Mouse (Mus musculus): ENCODE measurements at regions not wholly inside any gene's neighbourhood (a gene's known extent, or its start where the extent isn't known, plus 50 kb on each side); places are given as distances from the start of the nearest gene placed in this dataset.

DNA sequence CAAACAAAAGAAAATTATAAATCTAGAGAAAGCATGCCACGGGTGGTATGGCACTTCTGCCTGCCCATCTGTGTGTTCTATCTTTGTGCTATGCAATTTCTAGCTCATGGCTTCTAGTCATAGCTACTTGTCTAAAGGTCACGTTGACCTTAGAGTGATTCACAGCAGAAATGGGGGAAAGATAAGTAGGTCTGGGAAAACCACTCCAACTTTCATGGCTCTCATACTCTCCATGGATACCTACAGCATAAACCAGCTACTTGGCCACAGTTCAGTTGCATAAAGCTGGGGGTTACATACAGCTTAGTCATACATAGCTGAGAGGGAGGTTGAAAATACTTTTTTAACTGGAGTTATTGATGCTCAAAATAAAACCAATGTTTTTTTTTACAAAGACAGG lies 100.6 kb upstream of the Trpc6 start:
- intact Hi-C loops (cut with DNase I), result no loop called here
- DNase-seq (ENCODE audit: low spot score in 2 of 2), result peak; percentile 3 to 72

DNA sequence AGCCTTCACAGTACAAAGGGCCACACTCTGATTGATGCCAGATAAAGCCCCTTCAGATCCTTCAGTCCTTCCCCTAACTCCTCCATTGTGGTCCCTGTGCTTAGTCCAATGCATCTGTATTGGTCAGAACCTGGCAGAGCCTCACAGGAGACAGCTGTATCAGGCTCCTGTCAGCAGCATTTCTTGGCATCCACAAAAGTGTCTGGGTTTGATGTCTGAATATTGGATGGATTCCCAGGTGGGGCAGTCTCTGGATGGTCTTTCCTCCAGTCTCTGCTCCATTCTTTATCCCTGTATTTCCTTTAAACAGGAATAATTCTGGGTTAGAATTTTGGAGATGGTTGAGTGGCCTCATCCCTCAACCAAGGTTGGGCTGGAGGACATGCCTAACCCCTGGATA lies 92.5 kb upstream of the Trpc6 start:
- intact Hi-C loops (cut with DNase I), result no loop called here
- no peak for DNase-seq (ENCODE audit: low spot score in 2 of 2)

DNA sequence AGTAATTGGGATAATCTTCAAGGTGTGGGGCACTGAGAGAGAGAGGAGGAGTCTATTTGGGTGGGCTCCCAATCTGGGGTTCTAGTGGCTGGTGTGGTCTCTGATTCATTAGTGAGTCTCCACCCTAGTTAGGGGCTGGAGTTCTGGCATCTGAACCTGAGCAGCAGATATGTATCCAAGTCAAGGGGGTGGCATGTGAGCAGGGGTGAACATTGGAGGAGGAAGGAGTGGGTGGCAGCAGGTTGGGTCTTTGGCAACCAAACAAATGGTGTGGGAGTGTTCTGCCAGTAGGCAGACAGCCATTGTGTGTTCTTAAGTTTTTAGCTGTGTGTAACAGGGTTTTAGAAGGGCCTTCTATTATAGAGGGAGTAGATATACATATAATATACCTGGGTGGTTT lies 90.4 kb upstream of the Trpc6 start:
- DNase-seq (ENCODE audit: low spot score in 2 of 2), result no peak
- intact Hi-C loops (cut with DNase I), result no loop called here

DNA sequence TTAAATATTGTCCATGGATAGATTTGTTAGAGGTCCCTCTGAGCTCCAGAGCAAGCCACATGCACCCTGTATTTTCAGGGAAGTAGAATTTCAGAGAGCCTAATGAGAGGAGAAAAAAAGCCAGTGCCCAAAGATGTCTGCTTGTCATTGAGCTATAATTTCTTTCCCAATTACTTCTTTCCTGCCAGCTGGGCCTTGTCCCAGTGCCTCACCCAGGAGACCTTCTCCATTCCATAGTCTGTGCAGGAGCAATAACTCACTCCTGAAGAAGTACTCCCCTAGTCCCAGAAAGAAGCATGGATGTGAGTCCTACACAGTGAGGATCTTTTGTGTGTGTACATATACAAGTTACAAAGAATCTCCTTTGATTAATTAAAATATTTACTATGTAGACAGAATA lies 89.4 kb upstream of the Trpc6 start:
- no peak for DNase-seq (ENCODE audit: low spot score in 2 of 2)
- intact Hi-C loops (cut with DNase I), result no loop called here

DNA sequence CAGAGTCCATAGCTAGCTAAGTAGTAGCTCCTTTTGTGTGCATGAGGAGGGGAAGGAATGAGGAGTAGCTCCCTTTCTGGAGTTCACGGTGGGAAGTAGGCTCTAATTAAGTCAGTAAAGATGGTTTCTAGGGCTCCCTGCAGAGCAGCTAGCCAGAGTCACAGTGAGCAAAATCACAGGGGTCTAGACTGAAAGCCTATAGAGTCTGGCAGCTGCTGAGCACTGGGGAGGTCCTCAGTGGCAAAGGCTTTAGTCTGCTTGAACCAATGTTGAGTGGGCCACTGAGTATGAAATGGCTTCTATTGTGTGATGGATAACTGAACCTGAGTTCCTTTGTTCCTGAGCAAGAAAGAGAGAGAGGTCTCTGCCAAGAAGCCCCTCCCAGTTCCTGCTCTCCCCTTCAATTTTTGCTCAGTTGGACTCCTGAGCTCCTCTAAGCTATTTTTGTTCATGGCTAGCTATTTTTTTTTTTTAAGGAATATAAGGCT lies 84.8 kb upstream of the Trpc6 start:
- intact Hi-C loops (cut with DNase I), result no loop called here
- DNase-seq (ENCODE audit: low spot score in 2 of 2), result no peak

DNA sequence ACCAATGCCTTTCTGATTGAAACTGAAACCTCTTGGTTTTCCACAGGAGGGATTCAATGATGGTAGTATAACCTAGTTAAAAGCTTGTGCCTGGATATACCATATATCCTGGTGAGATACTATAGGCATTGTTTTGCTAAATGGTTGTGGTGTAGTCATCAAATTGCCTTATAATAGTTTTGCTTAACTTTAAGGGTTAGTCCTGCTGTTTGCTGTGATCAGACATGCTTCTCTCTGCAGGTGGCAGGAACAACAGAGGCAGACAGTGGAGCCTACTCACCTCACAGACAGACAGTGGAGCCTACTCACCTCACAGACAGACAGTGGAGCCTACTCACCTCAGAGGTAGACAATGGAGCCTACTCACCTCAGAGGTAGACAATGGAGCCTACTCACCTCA lies 82.2 kb upstream of the Trpc6 start:
- intact Hi-C loops (cut with DNase I), result no loop called here
- no peak for DNase-seq (ENCODE audit: low spot score in 2 of 2)

DNA sequence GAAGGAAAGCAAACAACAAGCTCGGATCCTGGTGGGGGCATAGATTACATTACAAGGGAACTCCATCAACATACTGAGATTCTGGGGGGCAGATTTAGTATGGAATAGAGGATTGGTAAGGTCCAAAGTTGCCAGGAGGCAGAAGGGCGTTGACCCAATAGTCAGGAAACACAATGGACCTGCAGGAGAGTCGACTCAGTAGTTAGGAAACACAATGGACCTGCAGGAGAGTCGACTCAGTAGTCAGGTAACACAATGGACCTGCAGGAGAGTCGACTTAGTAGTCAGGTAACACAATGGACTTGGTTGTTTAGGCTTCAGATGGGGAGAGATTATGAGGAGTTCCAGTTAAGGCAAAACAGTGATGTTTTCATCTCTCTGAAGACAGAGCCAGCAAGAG lies 81.1 kb upstream of the Trpc6 start:
- intact Hi-C loops (cut with DNase I), result no loop called here
- no peak for DNase-seq (ENCODE audit: low spot score in 2 of 2)

DNA sequence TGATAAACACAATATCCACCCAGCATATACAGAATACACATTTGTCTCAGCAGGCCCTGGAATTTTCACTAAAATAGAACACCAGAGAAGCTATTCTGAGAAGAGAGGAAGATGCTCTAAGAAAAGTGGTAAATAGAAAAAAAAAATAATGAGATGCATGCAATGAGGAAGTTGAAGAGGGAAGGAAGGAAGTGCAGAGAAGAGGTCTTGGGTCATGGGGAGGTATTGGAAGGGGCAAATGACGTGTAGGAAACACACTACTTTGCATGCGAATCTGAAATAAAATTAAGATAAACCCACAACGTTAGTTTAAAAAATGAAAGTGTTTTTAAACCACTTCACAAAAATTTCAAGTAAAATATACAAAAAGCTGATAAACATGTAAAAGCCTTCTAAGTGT lies 57.4 kb upstream of the Trpc6 start:
- DNase-seq (ENCODE audit: low spot score in 2 of 2), result no peak
- intact Hi-C loops (cut with DNase I), result no loop called here

DNA sequence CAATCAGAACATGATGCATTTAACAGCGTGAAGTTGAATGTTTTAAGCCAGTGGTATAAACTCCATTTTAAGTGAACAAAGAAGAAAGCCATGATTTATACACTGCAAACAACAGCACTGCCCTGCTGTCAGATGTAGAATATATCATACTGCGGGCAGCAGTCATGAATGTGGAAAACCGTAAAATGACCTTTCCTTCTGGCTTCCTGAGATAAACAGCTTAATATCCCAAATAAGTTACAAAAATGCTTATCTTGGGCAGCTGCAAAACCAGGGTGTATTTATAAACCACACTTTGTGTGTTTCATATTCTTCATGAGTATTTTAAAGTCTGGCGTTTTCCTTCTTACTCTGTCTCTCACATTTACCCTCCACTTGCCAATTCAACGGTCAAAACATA lies 56.1 kb upstream of the Trpc6 start:
- DNase-seq (ENCODE audit: low spot score in 2 of 2), result no peak

More for the DNA sequence above, 56.1 kb upstream of the Trpc6 start:
- intact Hi-C loops (cut with DNase I), result no loop called here
